Comparison of ENCODE assay signal across 13 mouse cellular contexts in the genomic region with DNA sequence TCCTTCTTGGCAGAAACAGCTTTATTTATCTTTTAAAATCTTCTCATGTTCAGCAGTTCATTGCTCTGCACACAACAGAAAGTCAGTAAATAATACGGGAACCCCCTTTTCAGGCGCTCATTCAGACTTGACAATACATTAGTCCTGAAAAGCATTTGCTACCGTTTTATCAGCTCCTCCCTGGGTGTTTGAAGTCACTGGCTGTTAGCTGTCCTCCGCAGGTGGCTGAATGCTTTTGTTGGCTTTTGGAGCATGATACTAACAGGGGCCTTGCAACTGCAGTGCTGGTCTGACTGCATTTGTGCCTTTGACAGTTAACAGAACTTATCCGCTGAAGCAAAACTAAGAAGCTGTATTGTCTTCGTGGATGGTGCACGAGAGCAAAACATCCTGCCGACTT.
DNase-seq lines count a peak whose midpoint lies in the region; ATAC-seq lines count a peak whose summit lies in the region.
"Had no signal": no experiment of that assay in that cellular context is flagged by ENCODE, and none has a peak within 500 bp of the region (broad histone marks: within the 10 kb centered on the region; RNA-seq: fewer than 3 reads in every experiment).

No protein-coding gene starts in this region.

- no peak for ATAC-seq in heart, embryonic 14.5 days (ENCODE audit: insufficient number of reproducible peaks, insufficient read depth, low FRiP score, low read depth)
- no peak for ATAC-seq in hindbrain, embryonic 15.5 days (ENCODE audit: low FRiP score, low read depth)
- ATAC-seq in neural tube, embryonic 13.5 days (ENCODE audit: low read depth) = no peak

- peaks cover 0 to 9% of the 10 kb centered on the region in 2 experiments; a peak in 1 of 4 replicates for H3K4me1 ChIP-seq in heart, embryonic 14.5 days (ENCODE audit: control insufficient read depth in 2 of 2, insufficient read depth in 2 of 2, low read length in 2 of 2)
- H3K4me1 ChIP-seq in heart, embryonic 10.5 days = peaks cover 4% of the 10 kb centered on the region; the same call in 1 of the 2 replicates
- no peaks in the 10 kb centered on the region for H3K4me1 ChIP-seq in hindbrain, embryonic 15.5 days (replicated peaks)
- peaks cover 8% of the 10 kb centered on the region for H3K4me1 ChIP-seq in neural tube, embryonic 13.5 days (replicated peaks)

- H3K4me3 ChIP-seq in heart, embryonic 14.5 days (ENCODE audit: control insufficient read depth in 1 of 2, insufficient read depth in 1 of 2, low read depth in 1 of 2, low read length in 2 of 2) = no peak overlapping the region
- H3K4me3 ChIP-seq in heart, embryonic 10.5 days = no peak overlapping the region
- no peak overlapping the region for H3K4me3 ChIP-seq in hindbrain, embryonic 15.5 days
- H3K4me3 ChIP-seq in neural tube, embryonic 13.5 days = no peak overlapping the region

- H3K36me3 ChIP-seq in heart, embryonic 14.5 days (ENCODE audit: control insufficient read depth, insufficient read depth, low read length) = no peaks in the 10 kb centered on the region
- no peaks in the 10 kb centered on the region for H3K36me3 ChIP-seq in heart, embryonic 10.5 days
- no peaks in the 10 kb centered on the region for H3K36me3 ChIP-seq in hindbrain, embryonic 15.5 days
- H3K36me3 ChIP-seq in neural tube, embryonic 13.5 days = no peaks in the 10 kb centered on the region

- no peak overlapping the region for H3K27ac ChIP-seq in heart, embryonic 14.5 days (replicated peaks in 1 of 2; ENCODE audit: control insufficient read depth in 1 of 2, insufficient read depth in 1 of 2, low read depth in 2 of 2, low read length in 2 of 2)
- no peak overlapping the region for H3K27ac ChIP-seq in heart, embryonic 10.5 days
- H3K27ac ChIP-seq in hindbrain, embryonic 15.5 days (replicated peaks) = no peak overlapping the region
- H3K27ac ChIP-seq in neural tube, embryonic 13.5 days (replicated peaks) = no peak overlapping the region
- H3K27ac ChIP-seq: kidney, postnatal 0 days; liver, embryonic 14.5 days had no signal

- no peaks in the 10 kb centered on the region for H3K9me3 ChIP-seq in heart, embryonic 14.5 days (ENCODE audit: control insufficient read depth, low read length)
- H3K9me3 ChIP-seq in heart, embryonic 10.5 days = no peaks in the 10 kb centered on the region
- H3K9me3 ChIP-seq in hindbrain, embryonic 15.5 days = no peaks in the 10 kb centered on the region
- H3K9me3 ChIP-seq in neural tube, embryonic 13.5 days = no peaks in the 10 kb centered on the region

- WGBS in heart, embryonic 14.5 days = 13% methylated on average over 8 of the region's 8 CpGs
- WGBS in heart, embryonic 10.5 days = 16% methylated on average over 8 of the region's 8 CpGs
- WGBS in hindbrain, embryonic 15.5 days = 2% methylated on average over 8 of the region's 8 CpGs
- 4% methylated on average over 8 of the region's 8 CpGs for WGBS in neural tube, embryonic 13.5 days

- H3K4me2 ChIP-seq in heart, embryonic 14.5 days (ENCODE audit: low read length) = peak overlapping the region; percentile 42
- H3K4me2 ChIP-seq in hindbrain, embryonic 15.5 days = peak overlapping the region; percentile 31
- peak overlapping the region; percentile 31 for H3K4me2 ChIP-seq in neural tube, embryonic 13.5 days

- DNase-seq in heart, embryonic 10.5 days (ENCODE audit: low spot score) = no peak
- DNase-seq in embryo, embryonic 11 days = peak; percentile 29
- no peak for DNase-seq in gastrocnemius, postnatal 4 days (ENCODE audit: low spot score in 2 of 2)
- no peak for DNase-seq in adrenal gland, adult 8-10 months
- no peak for DNase-seq in right cerebral cortex, adult 2 months (ENCODE audit: low spot score in 2 of 2)
- DNase-seq: cerebellum, postnatal 25 days; heart, postnatal 14 days; right cerebral cortex, postnatal 25 days had no signal

- H3K9ac ChIP-seq in heart, embryonic 14.5 days (ENCODE audit: low read length) = no peak overlapping the region
- no peak overlapping the region for H3K9ac ChIP-seq in hindbrain, embryonic 15.5 days
- H3K9ac ChIP-seq in neural tube, embryonic 13.5 days = no peak overlapping the region
- H3K9ac ChIP-seq: liver, embryonic 14.5 days had no signal

- no peaks in the 10 kb centered on the region for H3K27me3 ChIP-seq in heart, embryonic 14.5 days (ENCODE audit: control insufficient read depth, insufficient read depth, low read length)
- H3K27me3 ChIP-seq in heart, embryonic 10.5 days (ENCODE audit: insufficient read depth, poor library complexity, severe bottlenecking) = no peaks in the 10 kb centered on the region
- no peaks in the 10 kb centered on the region for H3K27me3 ChIP-seq in hindbrain, embryonic 15.5 days
- no peaks in the 10 kb centered on the region for H3K27me3 ChIP-seq in neural tube, embryonic 13.5 days
